Mouse (Mus musculus) right cerebral cortex, postnatal 10 days (tissue): ENCODE measurements around the gene B430306N03Rik.
"Not testable (repeated sequence)": the region's sequence is repeated elsewhere in the genome, so short reads cannot be mapped to it uniquely, and the experiment has no call there.

ENCODE experiments used
- DNase-seq, 2 experiments: peaks; one replicate each; pipeline ENCODE4 v3.0.0; 2021; ENCODE audit warnings: low spot score in 2 of 2

Gene B430306N03Rik

GRCm38 (mm10) chr17:48315905-48316579 is at the start of gene B430306N03Rik:
Gene B430306N03Rik, plus strand, starts transcription at chr17:48316141.
- not testable (repeated sequence) for DNase-seq

GRCm38 (mm10) chr17:48266610-48267304 is 49.2 kb upstream of the B430306N03Rik start:
- no peak for DNase-seq

- no peak for DNase-seq
Measured at GRCm38 (mm10) chr17:48267591-48267990, 48.4 kb upstream of the B430306N03Rik start.

GRCm38 (mm10) chr17:48268276-48268675 is 47.7 kb upstream of the B430306N03Rik start:
- DNase-seq = no peak

GRCm38 (mm10) chr17:48269833-48270232 is 46.1 kb upstream of the B430306N03Rik start:
- DNase-seq = no peak

GRCm38 (mm10) chr17:48272158-48272557 is 43.8 kb upstream of the B430306N03Rik start:
- no peak for DNase-seq

- DNase-seq = no peak
Measured at GRCm38 (mm10) chr17:48272598-48272997, 43.3 kb upstream of the B430306N03Rik start.

GRCm38 (mm10) chr17:48274098-48274497 is 41.8 kb upstream of the B430306N03Rik start:
- no peak for DNase-seq

GRCm38 (mm10) chr17:48274885-48275284 is 41.1 kb upstream of the B430306N03Rik start:
- peak; percentile 64 to 79 for DNase-seq

GRCm38 (mm10) chr17:48275736-48276135 is 40.2 kb upstream of the B430306N03Rik start:
- DNase-seq = no peak

- DNase-seq = no peak
Measured at GRCm38 (mm10) chr17:48278381-48278780, 37.6 kb upstream of the B430306N03Rik start.

- DNase-seq = no peak
Measured at GRCm38 (mm10) chr17:48279002-48279401, 36.9 kb upstream of the B430306N03Rik start.

- no peak for DNase-seq
Measured at GRCm38 (mm10) chr17:48280943-48281738, 34.8 kb upstream of the B430306N03Rik start.

- DNase-seq = no peak
Measured at GRCm38 (mm10) chr17:48281739-48282085, 34.2 kb upstream of the B430306N03Rik start.

- no peak for DNase-seq
Measured at GRCm38 (mm10) chr17:48286765-48287164, 29.2 kb upstream of the B430306N03Rik start.

- peak in 1 of 2 experiments; percentile 34 for DNase-seq
Measured at GRCm38 (mm10) chr17:48287276-48287675, 28.7 kb upstream of the B430306N03Rik start.

GRCm38 (mm10) chr17:48293500-48294194 is 22.3 kb upstream of the B430306N03Rik start:
- DNase-seq = no peak

GRCm38 (mm10) chr17:48299203-48299602 is 16.7 kb upstream of the B430306N03Rik start, which contains the start of gene Treml2:
Gene Treml2, plus strand, starts transcription at chr17:48299498.
- no peak for DNase-seq

GRCm38 (mm10) chr17:48299756-48300155 is 16.2 kb upstream of the B430306N03Rik start:
- DNase-seq = no peak

- DNase-seq = no peak
Measured at GRCm38 (mm10) chr17:48300199-48300598, 15.7 kb upstream of the B430306N03Rik start.

- DNase-seq = no peak
Measured at GRCm38 (mm10) chr17:48300861-48301260, 15.1 kb upstream of the B430306N03Rik start.

GRCm38 (mm10) chr17:48301792-48302191 is 14.1 kb upstream of the B430306N03Rik start:
- DNase-seq = no peak
